21 mouse cellular contexts compared by ENCODE assay signal in genomic region chr5:76048103-76048874, GRCm38 (mm10).
A peak's percentile ranks its signal among the peaks of the same experiment; 100 is the strongest.
DNase-seq lines count a peak whose midpoint lies in the region; ATAC-seq and TF ChIP-seq lines count a peak whose summit lies in the region.
"Had no signal": no experiment of that assay in that cellular context is flagged by ENCODE, and none has a peak within 500 bp of the region (broad histone marks: within the 10 kb centered on the region; RNA-seq: fewer than 3 reads in every experiment).

No protein-coding gene starts in this region.

- TF ChIP-seq CTCF in liver, postnatal 0 days (IDR thresholded peaks at IDR 0.05; ENCODE audit: low read depth) = no peak

- H3K36me3 ChIP-seq in liver, postnatal 0 days (replicated peaks; ENCODE audit: insufficient read depth, low read length) = no peaks in the 10 kb centered on the region
- no peaks in the 10 kb centered on the region for H3K36me3 ChIP-seq in limb, embryonic 15.5 days
- no peaks in the 10 kb centered on the region for H3K36me3 ChIP-seq in splenic B cell, adult 2 months (ENCODE audit: control insufficient read depth, insufficient read depth, low read length, poor library complexity, severe bottlenecking)
- H3K36me3 ChIP-seq: forebrain, embryonic 12.5 days; hindbrain, embryonic 15.5 days; liver, embryonic 15.5 days; midbrain, embryonic 12.5 days had no signal

- no peak for TF ChIP-seq EP300 in liver, postnatal 0 days (IDR thresholded peaks at IDR 0.05; ENCODE audit: low read depth)

- 65% methylated on average over 9 of the region's 9 CpGs for WGBS in liver, postnatal 0 days (ENCODE audit: insufficient replicate concordance)
- 58% methylated on average over 9 of the region's 9 CpGs for WGBS in limb, embryonic 15.5 days

- H3K27me3 ChIP-seq in liver, postnatal 0 days (ENCODE audit: insufficient read depth, low read length) = no peaks in the 10 kb centered on the region
- H3K27me3 ChIP-seq in limb, embryonic 15.5 days = no peaks in the 10 kb centered on the region
- H3K27me3 ChIP-seq in splenic B cell, adult 2 months (ENCODE audit: control insufficient read depth, insufficient read depth, low read length, poor library complexity, severe bottlenecking) = no peaks in the 10 kb centered on the region
- H3K27me3 ChIP-seq: forebrain, embryonic 12.5 days; hindbrain, embryonic 15.5 days; liver, embryonic 15.5 days; midbrain, embryonic 12.5 days had no signal

- no peaks in the 10 kb centered on the region for H3K9me3 ChIP-seq in liver, postnatal 0 days (ENCODE audit: low read length)
- H3K9me3 ChIP-seq in limb, embryonic 15.5 days = no peaks in the 10 kb centered on the region
- H3K9me3 ChIP-seq: forebrain, embryonic 12.5 days; hindbrain, embryonic 15.5 days; liver, embryonic 15.5 days; midbrain, embryonic 12.5 days had no signal

- no peak for DNase-seq in liver, postnatal 0 days
- DNase-seq in liver = no peak
- DNase-seq in splenic B cell, adult 2 months (ENCODE audit: low read depth, low spot score) = peak; percentile 60
- DNase-seq in Muller cell, postnatal 12 days (ENCODE audit: inconsistent ontology term) = no peak
- DNase-seq: adrenal gland, adult 8-10 months; cerebellum, adult 18-20 months; heart, postnatal 14 days; kidney, adult 11 months; left cerebral cortex, postnatal 4 days; lung, postnatal 10 days; thymus, adult 2 months had no signal

- H3K27ac ChIP-seq in liver, postnatal 0 days (ENCODE audit: low read depth) = no peak overlapping the region
- 0 out of 2 replicates have a peak overlapping the region, but pooled peaks have one; percentile 38 for H3K27ac ChIP-seq in brown adipose tissue, adult 24 weeks (replicated peaks; ENCODE audit: low read depth, low read length)
- no peak overlapping the region for H3K27ac ChIP-seq in limb, embryonic 15.5 days
- H3K27ac ChIP-seq: forebrain, embryonic 12.5 days; hindbrain, embryonic 15.5 days; kidney, postnatal 0 days; liver, embryonic 15.5 days; midbrain, embryonic 12.5 days had no signal

- no peak for ATAC-seq in liver, postnatal 0 days
- ATAC-seq in limb, embryonic 15.5 days (ENCODE audit: insufficient number of reproducible peaks, low FRiP score, low TSS enrichment, low read depth) = 0 out of 2 replicates have a peak, but pooled peaks have one; percentile 69
- ATAC-seq in activated CD4-positive, CD25-positive, alpha-beta regulatory T cell, adult 4 months = no peak
- ATAC-seq: CD4-positive, CD25-positive, alpha-beta regulatory T cell, adult 4 months had no signal

- no peak overlapping the region for H3K4me3 ChIP-seq in liver, postnatal 0 days (ENCODE audit: low read depth, low read length)
- no peak overlapping the region for H3K4me3 ChIP-seq in brown adipose tissue, adult 24 weeks (ENCODE audit: insufficient read depth, low read depth, low read length)
- no peak overlapping the region for H3K4me3 ChIP-seq in limb, embryonic 15.5 days
- H3K4me3 ChIP-seq: forebrain, embryonic 12.5 days; hindbrain, embryonic 15.5 days; liver, embryonic 15.5 days; midbrain, embryonic 12.5 days; myocyte had no signal

- H3K4me1 ChIP-seq in liver, postnatal 0 days (ENCODE audit: insufficient read depth) = no peaks in the 10 kb centered on the region
- H3K4me1 ChIP-seq in brown adipose tissue, adult 24 weeks (ENCODE audit: control insufficient read depth, insufficient read depth, insufficient read length, low read length) = no peaks in the 10 kb centered on the region; the same call in 1 of the 2 replicates
- peaks cover 7% of the 10 kb centered on the region for H3K4me1 ChIP-seq in limb, embryonic 15.5 days
- H3K4me1 ChIP-seq: forebrain, embryonic 12.5 days; hindbrain, embryonic 15.5 days; liver, embryonic 15.5 days; midbrain, embryonic 12.5 days had no signal

- H3K4me2 ChIP-seq in liver, postnatal 0 days (ENCODE audit: low read depth, low read length) = 0 out of 2 replicates have a peak overlapping the region, but pooled peaks have one; percentile 18
- no peak overlapping the region for H3K4me2 ChIP-seq in limb, embryonic 15.5 days
- H3K4me2 ChIP-seq: forebrain, embryonic 12.5 days; hindbrain, embryonic 15.5 days; liver, embryonic 15.5 days; midbrain, embryonic 12.5 days had no signal

- no peak overlapping the region for H3K9ac ChIP-seq in liver, postnatal 0 days (replicated peaks)
- H3K9ac ChIP-seq in limb, embryonic 15.5 days = no peak overlapping the region
- H3K9ac ChIP-seq: forebrain, embryonic 12.5 days; hindbrain, embryonic 15.5 days; liver, embryonic 15.5 days; midbrain, embryonic 12.5 days had no signal
